In the genomic region with DNA sequence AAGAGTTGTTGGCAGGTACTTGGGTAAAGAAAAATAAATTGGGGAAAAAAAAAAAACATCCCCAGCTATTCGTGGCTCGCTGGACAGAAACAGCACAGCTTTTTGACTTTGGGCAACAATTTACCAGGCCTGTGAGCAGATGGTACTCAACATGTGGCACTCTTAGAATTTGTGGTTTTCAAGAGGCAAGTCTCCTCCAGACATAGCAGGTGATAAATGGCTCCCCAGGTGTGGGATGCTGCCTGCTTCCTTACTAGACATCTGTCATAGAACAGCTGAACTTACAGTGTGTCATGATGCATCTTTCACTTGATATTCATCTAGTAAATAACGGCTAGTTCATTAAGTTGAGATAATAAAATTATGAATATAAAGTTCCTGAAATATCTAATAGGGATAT, we compare ENCODE assay signal across 21 mouse cellular contexts.
"Had no signal": no experiment of that assay in that cellular context is flagged by ENCODE, and none has a peak within 500 bp of the region (broad histone marks: within the 10 kb centered on the region; RNA-seq: fewer than 3 reads in every experiment).

No protein-coding gene starts in this region.

- ATAC-seq: liver, postnatal 0 days; lung, postnatal 0 days; midbrain, embryonic 16.5 days had no signal

- H3K9me3 ChIP-seq: limb, embryonic 12.5 days; limb, embryonic 15.5 days; midbrain, embryonic 12.5 days; neural tube, embryonic 12.5 days; stomach, embryonic 15.5 days had no signal

- H3K4me3 ChIP-seq: layer of hippocampus, adult 2 months; limb, embryonic 12.5 days; limb, embryonic 15.5 days; midbrain, embryonic 12.5 days; neural tube, embryonic 12.5 days; stomach, embryonic 15.5 days had no signal

- H3K4me2 ChIP-seq: limb, embryonic 12.5 days; limb, embryonic 15.5 days; liver, embryonic 11.5 days; lung, embryonic 14.5 days; midbrain, embryonic 12.5 days; neural tube, embryonic 12.5 days; stomach, embryonic 15.5 days had no signal

- H3K27me3 ChIP-seq: limb, embryonic 12.5 days; limb, embryonic 15.5 days; midbrain, embryonic 12.5 days; neural tube, embryonic 12.5 days; stomach, embryonic 15.5 days had no signal

- H3K36me3 ChIP-seq: limb, embryonic 12.5 days; limb, embryonic 15.5 days; midbrain, embryonic 12.5 days; neural tube, embryonic 12.5 days; stomach, embryonic 15.5 days had no signal

- H3K4me1 ChIP-seq: limb, embryonic 12.5 days; limb, embryonic 15.5 days; midbrain, embryonic 12.5 days; neural tube, embryonic 12.5 days; stomach, embryonic 15.5 days had no signal

- H3K27ac ChIP-seq: kidney, postnatal 0 days; layer of hippocampus, adult 2 months; limb, embryonic 12.5 days; limb, embryonic 15.5 days; liver, embryonic 14.5 days; macrophage; midbrain, embryonic 12.5 days; neural tube, embryonic 12.5 days; stomach, embryonic 15.5 days had no signal

- H3K9ac ChIP-seq: limb, embryonic 12.5 days; limb, embryonic 15.5 days; liver, embryonic 14.5 days; liver, postnatal 0 days; lung, embryonic 14.5 days; midbrain, embryonic 12.5 days; neural tube, embryonic 12.5 days; stomach, embryonic 15.5 days had no signal

- DNase-seq: kidney, adult 2 months; kidney, postnatal 25 days; layer of hippocampus, adult 9-11 months; liver, postnatal 0 days; lung, embryonic 14.5 days; right cerebral cortex, adult 18-20 months; right cerebral cortex, postnatal 14 days; right cerebral cortex, postnatal 4 days; thymus, postnatal 25 days had no signal
